Mouse (Mus musculus) kidney, embryonic 15.5 days (tissue): Measurements from ENCODE around the gene Nid1. TPM values are rescaled to one million over a fixed set of nuclear protein-coding genes. Genes with fewer than 3 reads are reported as not detected.
"Not testable (repeated sequence)": the region's sequence is repeated elsewhere in the genome, so short reads cannot be mapped to it uniquely, and the experiment has no call there.

Source experiments
- ATAC-seq: fragments of 200-750 bp; cut with Nextera tagmentation; replicated peaks from 2 replicates; pipeline ENCODE4 v1.8.0; 2017; ENCODE audit warnings: moderate TSS enrichment; ENCODE audit not compliant: low FRiP score
- H3K27ac ChIP-seq: fragments of 300-500 bp; sonication (generic); 2 replicates; pipeline ENCODE4 v1.5.1; 2015; ENCODE audit warnings: mild to moderate bottlenecking, inconsistent platforms
- H3K27me3 ChIP-seq: fragments of 300-500 bp; sonication (generic); 2 replicates; pipeline ENCODE4 v1.6.1; 2015; ENCODE audit warnings: inconsistent platforms
- H3K36me3 ChIP-seq: fragments of 300-500 bp; sonication (generic); 2 replicates; pipeline ENCODE4 v1.6.1; 2015; ENCODE audit warnings: inconsistent platforms
- H3K4me1 ChIP-seq: fragments of 300-500 bp; sonication (generic); 2 replicates; pipeline ENCODE4 v1.6.1; 2015; ENCODE audit warnings: inconsistent platforms
- H3K4me2 ChIP-seq: fragments of 300-500 bp; sonication (generic); 2 replicates; pipeline ENCODE4 v1.6.1; 2015; ENCODE audit warnings: moderate library complexity, mild to moderate bottlenecking, inconsistent platforms
- H3K4me3 ChIP-seq: fragments of 300-500 bp; sonication (generic); replicated peaks from 2 replicates; pipeline ENCODE4 v1.5.1; 2015; ENCODE audit warnings: mild to moderate bottlenecking, inconsistent platforms
- H3K9ac ChIP-seq: fragments of 300-500 bp; sonication (generic); 2 replicates; pipeline ENCODE4 v1.6.1; 2015; ENCODE audit warnings: mild to moderate bottlenecking, inconsistent platforms
- H3K9me3 ChIP-seq: fragments of 300-500 bp; sonication (generic); replicated peaks from 2 replicates; pipeline ENCODE4 v1.6.1; 2016; ENCODE audit warnings: inconsistent platforms
- WGBS: fragments of 180-500 bp; shearing (Covaris S2); methylation state at CpG from one replicate; pipeline ENCODE4 v1.1.7; 2015; ENCODE audit warnings: mixed read lengths; 5-methylcytosine and 5-hydroxymethylcytosine counted together
- polyA plus RNA-seq: library from polyadenylated mRNA; unstranded; fragments of >200 nt; fragmentation: Nextera tagmentation; extraction: Ambion mirVana; gene quantifications from 2 replicates; pipeline ENCODE4 v1.2.1, GENCODE M21; 2015

Gene Nid1
- 87.0 and 104 TPM in 2 replicates for polyA plus RNA-seq

- H3K9me3 ChIP-seq, H3K36me3 ChIP-seq, H3K9ac ChIP-seq, H3K27me3 ChIP-seq, H3K4me1 ChIP-seq, H3K27ac ChIP-seq: not testable (repeated sequence)
- WGBS, result under 1% methylated on average over 27 of the region's 39 CpGs
- H3K4me3 ChIP-seq, result peak within 1 kb of the TSS; percentile 39
- peak; percentile 86 for ATAC-seq
- peak within 1 kb of the TSS; percentile 50 for H3K4me2 ChIP-seq
Observed at GRCm38 (mm10) chr13:13437460-13438015, at the start of gene Nid1. Nid1 (plus strand) TSS chr13:13437551.

GRCm38 (mm10) chr13:13393228-13394095, 43.9 kb upstream of the Nid1 start, which contains the start of gene Gpr137b:
Gpr137b (minus strand) TSS chr13:13394014.
- not testable (repeated sequence) for H3K36me3 ChIP-seq, H3K9me3 ChIP-seq, H3K27ac ChIP-seq, H3K4me1 ChIP-seq, H3K27me3 ChIP-seq
- WGBS, result under 1% methylated on average over 61 of the region's 78 CpGs
- Histone ChIP-seq H3K4me2 (peak within 1 kb of the TSS; percentile 64), H3K9ac (0 out of 2 replicates have a peak within 1 kb of the TSS, but pooled peaks have one; percentile 23), H3K4me3 (peak within 1 kb of the TSS; percentile 47)
- peak; percentile 90 for ATAC-seq

GRCm38 (mm10) chr13:13394096-13394395, 43.3 kb upstream of the Nid1 start:
- WGBS, result under 1% methylated on average over 15 of the region's 15 CpGs
- Histone ChIP-seq H3K4me2 (peak overlapping the region; percentile 64), H3K4me3 (peak overlapping the region; percentile 47)
- ATAC-seq, result peak; percentile 80
- not testable (repeated sequence) for H3K9ac ChIP-seq, H3K27ac ChIP-seq, H3K9me3 ChIP-seq, H3K27me3 ChIP-seq, H3K36me3 ChIP-seq, H3K4me1 ChIP-seq

GRCm38 (mm10) chr13:13400851-13401250, 36.5 kb upstream of the Nid1 start:
- H3K4me3 ChIP-seq, H3K9me3 ChIP-seq, H3K4me1 ChIP-seq, H3K9ac ChIP-seq, H3K4me2 ChIP-seq, H3K27ac ChIP-seq, H3K27me3 ChIP-seq, ATAC-seq, H3K36me3 ChIP-seq: not testable (repeated sequence)
- 73% methylated on average over 3 of the region's 3 CpGs for WGBS

- H3K27ac ChIP-seq, H3K9ac ChIP-seq, H3K4me3 ChIP-seq, H3K27me3 ChIP-seq, H3K36me3 ChIP-seq, H3K9me3 ChIP-seq, ATAC-seq, H3K4me2 ChIP-seq, H3K4me1 ChIP-seq: not testable (repeated sequence)
- 70% methylated on average over 5 of the region's 5 CpGs for WGBS
Observed at GRCm38 (mm10) chr13:13402818-13403217, 34.5 kb upstream of the Nid1 start.

GRCm38 (mm10) chr13:13403366-13403765, 34.0 kb upstream of the Nid1 start:
- H3K4me3 ChIP-seq, H3K36me3 ChIP-seq, H3K4me1 ChIP-seq, H3K4me2 ChIP-seq, H3K27ac ChIP-seq, H3K27me3 ChIP-seq, ATAC-seq, H3K9me3 ChIP-seq, H3K9ac ChIP-seq: not testable (repeated sequence)
- 94% methylated on average over 3 of the region's 3 CpGs for WGBS

- not testable (repeated sequence) for H3K4me2 ChIP-seq, H3K4me1 ChIP-seq, H3K9me3 ChIP-seq, H3K27me3 ChIP-seq, H3K4me3 ChIP-seq, H3K36me3 ChIP-seq, H3K27ac ChIP-seq, ATAC-seq, H3K9ac ChIP-seq
- WGBS, result 79% methylated on average over 5 of the region's 6 CpGs
Observed at GRCm38 (mm10) chr13:13403839-13404238, 33.5 kb upstream of the Nid1 start.

- not testable (repeated sequence) for H3K4me1 ChIP-seq, H3K4me2 ChIP-seq, H3K27me3 ChIP-seq, ATAC-seq, H3K36me3 ChIP-seq, H3K27ac ChIP-seq, H3K9ac ChIP-seq, H3K9me3 ChIP-seq, H3K4me3 ChIP-seq
- WGBS, result 76% methylated on average over 6 of the region's 6 CpGs
Observed at GRCm38 (mm10) chr13:13404517-13405155, 32.7 kb upstream of the Nid1 start.

- not testable (repeated sequence) for H3K27me3 ChIP-seq
Observed at GRCm38 (mm10) chr13:13405511-13405910, 31.8 kb upstream of the Nid1 start.

GRCm38 (mm10) chr13:13414206-13414605, 23.1 kb upstream of the Nid1 start:
- 78% methylated on average over 3 of the region's 3 CpGs for WGBS
- H3K4me2 ChIP-seq, result no peak overlapping the region
- no peak overlapping the region for H3K27ac ChIP-seq
- no peak; the same call in 1 of the 2 replicates for ATAC-seq
- no peak overlapping the region for H3K4me3 ChIP-seq
- H3K27me3 ChIP-seq, result no peaks in the 10 kb centered on the region
- no peaks in the 10 kb centered on the region for H3K36me3 ChIP-seq
- no peaks in the 10 kb centered on the region for H3K4me1 ChIP-seq
- H3K9me3 ChIP-seq, result no peaks in the 10 kb centered on the region
- H3K9ac ChIP-seq, result no peak overlapping the region

More at GRCm38 (mm10) chr13:13405511-13405910, 31.8 kb upstream of the Nid1 start:
- not testable (repeated sequence) for H3K4me1 ChIP-seq, H3K4me2 ChIP-seq, H3K36me3 ChIP-seq, H3K4me3 ChIP-seq, H3K27ac ChIP-seq, H3K9me3 ChIP-seq, H3K9ac ChIP-seq
- peak; percentile 77 for ATAC-seq
- no CpG with 5 or more reads among the region's 6 CpGs for WGBS

- not testable (repeated sequence) for H3K36me3 ChIP-seq, H3K27ac ChIP-seq, H3K9ac ChIP-seq, H3K27me3 ChIP-seq, H3K9me3 ChIP-seq, H3K4me1 ChIP-seq
- WGBS, result 38% methylated on average over 23 of the region's 23 CpGs
- peak; percentile 79 for ATAC-seq
- peak overlapping the region; percentile 37 for H3K4me2 ChIP-seq
- 0 out of 2 replicates have a peak overlapping the region, but pooled peaks have one; percentile 12 for H3K4me3 ChIP-seq
Observed at GRCm38 (mm10) chr13:13415120-13416006, 22.0 kb upstream of the Nid1 start.

- H3K27me3 ChIP-seq, H3K4me2 ChIP-seq, H3K27ac ChIP-seq, H3K4me1 ChIP-seq, H3K9me3 ChIP-seq, H3K4me3 ChIP-seq, H3K36me3 ChIP-seq, H3K9ac ChIP-seq: not testable (repeated sequence)
- peak; percentile 47; the same call in 1 of the 2 replicates for ATAC-seq
- WGBS, result 79% methylated on average over 3 of the region's 4 CpGs
Observed at GRCm38 (mm10) chr13:13416007-13416337, 21.4 kb upstream of the Nid1 start.
